Mouse (Mus musculus) retina, adult 2 months (tissue): Measurements from ENCODE around the gene Gsto2.
A peak's percentile ranks its signal among the peaks of the same experiment; 100 is the strongest.

Source experiments
- DNase-seq: peaks from one replicate; pipeline ENCODE4 v3.0.0-alpha.2; 2012; ENCODE audit warnings: low read depth, low spot score

The Gsto2 gene

DNA sequence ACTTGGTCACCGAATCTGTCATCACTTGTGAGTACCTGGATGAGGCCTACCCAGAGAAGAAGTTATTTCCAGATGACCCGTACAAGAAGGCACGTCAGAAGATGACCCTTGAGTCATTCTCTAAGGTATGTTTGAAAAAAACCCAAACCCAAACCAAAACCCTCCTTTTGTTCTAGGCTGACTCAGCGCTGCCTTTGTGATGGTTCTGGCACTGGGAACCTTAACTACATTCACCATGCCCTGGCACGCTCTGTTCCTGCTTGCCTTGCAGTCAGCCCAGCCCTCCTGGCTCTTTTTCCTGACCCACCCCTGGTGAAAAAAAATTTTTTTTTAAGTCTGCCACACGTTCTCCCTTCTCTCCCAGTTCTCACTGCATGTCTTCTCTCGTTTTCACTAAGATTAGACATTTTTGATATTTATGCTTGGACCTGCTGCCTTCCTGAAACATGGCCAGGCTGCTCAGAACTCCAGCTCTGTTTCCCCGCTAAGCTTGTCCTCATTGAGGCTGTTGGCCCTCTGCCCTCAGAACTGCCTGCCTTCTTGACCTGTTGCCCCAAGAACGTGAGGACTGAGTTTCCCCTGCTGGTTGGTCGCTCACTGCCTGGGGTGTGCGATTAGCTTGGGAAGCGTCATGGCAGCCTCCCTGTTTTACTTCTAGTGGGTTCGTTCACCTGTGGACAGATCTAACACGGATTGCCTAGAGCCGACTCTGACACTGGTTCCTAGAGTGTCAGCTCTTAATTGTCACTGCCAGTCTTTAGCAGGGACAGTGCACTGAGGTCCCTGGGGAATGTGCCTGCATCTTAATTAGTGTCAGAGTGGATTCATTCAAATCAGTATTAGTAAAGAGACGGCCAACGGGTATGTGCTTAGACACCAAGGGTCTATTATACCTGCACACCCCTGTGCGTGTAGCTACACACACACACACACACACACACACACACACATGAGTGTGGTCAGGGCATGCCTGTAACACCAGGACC, 7.1 kb upstream of the Gsto2 start:
- no peak for DNase-seq

DNA sequence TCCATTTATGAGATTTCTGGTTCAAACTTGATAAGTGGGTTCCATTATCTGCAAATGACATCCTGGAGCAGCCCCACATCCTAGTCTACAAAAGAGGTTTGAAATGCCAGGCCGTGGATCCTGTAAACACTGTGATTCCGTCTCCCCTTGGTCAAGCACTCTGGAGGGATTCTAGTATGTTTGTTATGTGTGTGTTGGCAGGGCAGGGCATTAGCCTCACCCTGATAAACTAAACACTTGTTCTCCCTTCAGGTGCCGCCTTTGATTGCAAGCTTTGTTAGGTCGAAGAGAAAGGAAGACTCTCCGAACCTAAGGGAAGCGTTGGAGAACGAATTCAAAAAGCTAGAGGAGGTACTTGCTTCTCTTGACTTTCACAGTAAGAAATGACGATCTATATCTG, 6.2 kb upstream of the Gsto2 start:
- DNase-seq, result no peak

DNA sequence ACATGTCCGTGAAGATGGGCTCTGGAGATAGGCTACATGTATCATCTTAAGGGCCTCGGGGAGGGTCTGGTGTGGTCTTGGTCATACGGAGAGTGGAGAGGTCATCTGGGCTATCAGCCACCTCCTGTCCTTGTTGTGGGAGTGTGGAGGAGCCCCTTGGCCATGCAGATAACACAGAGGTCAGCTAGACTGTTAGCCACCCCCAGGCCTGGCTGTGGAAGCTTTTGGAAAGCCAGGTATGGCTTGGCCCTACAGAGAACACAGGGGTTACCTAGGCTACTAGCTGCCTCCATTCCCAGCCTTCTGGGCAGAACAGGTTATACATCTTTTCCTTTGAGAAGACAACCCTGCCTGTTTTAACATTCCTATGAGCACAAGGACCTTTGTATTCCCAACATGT, 2.8 kb upstream of the Gsto2 start:
- DNase-seq, result no peak

DNA sequence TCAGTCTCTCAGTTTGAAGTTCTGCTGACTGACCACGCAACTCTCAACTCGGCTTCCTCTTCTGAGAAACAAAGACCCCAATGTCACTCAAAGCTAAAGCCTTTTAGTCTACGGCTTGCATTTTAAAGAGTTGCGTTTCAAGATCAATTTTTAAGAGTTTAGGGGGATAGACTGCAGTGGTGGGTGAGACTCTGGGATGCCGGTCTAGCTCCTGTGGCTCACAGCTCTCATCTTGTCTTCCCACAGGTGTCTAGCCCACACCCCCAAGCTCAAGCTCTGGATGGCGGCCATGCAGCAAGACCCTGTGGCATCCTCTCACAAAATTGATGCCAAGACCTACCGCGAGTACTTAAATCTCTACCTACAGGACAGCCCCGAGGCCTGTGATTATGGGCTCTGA, 1.3 kb upstream of the Gsto2 start:
- DNase-seq, result no peak

DNA sequence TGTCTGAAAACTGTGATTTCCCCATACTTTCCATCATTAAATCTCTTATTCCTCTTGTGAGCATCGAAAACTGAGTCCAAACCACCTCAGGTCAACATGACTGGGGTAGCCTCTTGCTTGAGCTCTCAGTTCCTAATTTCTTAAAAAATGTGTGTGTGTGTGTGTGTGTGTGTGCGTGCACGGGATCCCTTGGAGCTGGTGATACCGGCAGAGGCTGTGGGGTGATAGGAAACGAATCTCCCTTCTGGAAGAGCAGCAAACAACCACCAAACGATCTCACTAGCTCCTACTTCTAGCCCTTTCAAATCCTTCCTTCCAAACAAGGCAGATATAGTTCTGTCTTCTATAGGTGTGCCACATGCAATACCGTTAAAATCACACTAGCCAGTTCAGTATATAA, 613 bp upstream of the Gsto2 start:
- no peak for DNase-seq

DNA sequence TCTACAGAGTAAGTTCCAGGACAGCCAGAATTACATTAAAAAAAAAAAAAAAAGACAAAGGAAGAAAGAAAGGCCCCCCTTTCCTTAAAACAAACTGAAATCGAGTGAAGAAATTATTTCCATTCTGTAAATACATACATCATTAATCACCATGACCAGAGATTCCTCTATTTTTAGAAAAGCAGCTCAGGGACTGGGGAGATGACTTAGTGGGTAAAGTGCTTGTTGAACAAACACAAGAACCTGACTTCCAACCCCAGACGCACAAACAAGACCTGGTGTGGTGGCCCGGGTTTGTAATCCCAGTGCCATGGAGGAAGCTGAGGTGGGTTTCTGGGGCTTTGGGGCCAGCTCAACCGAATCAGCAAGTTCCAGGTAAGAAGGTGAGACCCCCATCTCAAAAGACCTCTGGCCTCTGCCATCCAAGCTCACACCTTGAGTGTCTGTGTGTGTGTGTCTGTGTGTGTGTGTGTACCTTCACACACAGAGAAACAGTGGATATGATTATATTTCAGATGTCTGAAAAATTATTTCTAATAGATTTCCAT, 2.4 kb downstream of the Gsto2 start:
- no peak for DNase-seq

DNA sequence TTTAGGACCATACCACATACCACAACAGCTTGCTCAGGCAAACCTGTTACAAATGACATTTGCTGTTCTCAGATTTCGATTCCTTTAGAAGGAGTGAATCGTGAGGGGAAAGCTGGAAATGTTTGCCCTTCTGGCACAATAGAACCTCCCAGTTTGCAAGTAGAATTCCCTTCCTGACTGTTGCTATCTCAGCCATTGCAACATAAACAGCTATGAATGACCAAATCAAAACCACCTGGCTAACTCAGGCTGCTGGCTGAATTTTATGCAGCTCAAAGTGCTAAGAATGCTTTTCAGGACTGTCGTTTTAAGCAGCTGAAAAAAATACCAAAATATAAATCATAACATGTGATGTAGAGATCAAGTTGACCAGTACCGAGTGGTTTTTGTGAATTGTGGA, 3.6 kb downstream of the Gsto2 start:
- DNase-seq, result no peak

DNA sequence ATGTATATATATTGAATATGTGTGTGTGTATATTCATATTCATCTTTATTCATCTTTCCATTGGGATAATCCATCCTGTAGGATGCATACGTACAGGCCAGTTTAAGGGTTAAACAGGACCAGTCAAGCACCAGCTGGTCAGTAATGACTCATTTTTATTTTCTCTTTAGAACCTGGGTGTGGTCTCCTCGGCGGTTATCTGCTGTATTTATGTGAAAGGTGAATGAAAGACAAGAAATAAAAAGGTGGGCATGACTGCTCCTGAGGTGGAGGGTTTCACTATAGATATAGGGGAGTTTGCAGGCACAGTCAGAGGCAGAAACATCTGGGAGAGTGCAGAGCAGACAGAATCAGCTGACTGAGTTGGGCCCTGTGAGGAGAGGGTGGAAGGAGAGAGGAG, 4.2 kb downstream of the Gsto2 start:
- DNase-seq, result no peak

DNA sequence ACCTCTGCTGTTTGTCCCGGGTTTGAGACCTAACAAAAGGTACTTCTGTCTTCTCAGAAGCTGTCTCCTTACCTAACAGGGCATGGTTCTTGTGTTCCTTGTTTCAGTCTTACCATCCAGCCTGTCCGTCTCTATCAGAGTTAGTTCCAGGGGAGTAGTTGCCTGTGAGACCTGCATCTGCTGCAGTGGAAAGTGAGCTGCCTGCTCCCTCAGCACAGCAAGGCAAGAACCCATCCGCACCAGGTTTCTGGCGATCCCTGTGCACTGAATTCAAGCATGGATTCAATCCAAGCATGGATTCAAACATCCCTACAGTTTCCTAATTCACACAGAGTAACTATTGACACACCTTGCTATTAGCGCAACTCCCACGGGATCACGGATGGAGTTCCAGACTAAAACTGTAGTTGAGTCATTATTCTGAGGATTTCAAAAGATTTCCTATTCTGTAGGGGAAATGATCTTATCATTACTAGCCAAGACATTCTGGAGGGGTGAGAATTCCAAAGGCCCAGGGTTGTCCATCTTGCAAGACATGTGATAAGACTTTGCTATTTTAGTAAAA, 4.8 kb downstream of the Gsto2 start:
- DNase-seq, result no peak

DNA sequence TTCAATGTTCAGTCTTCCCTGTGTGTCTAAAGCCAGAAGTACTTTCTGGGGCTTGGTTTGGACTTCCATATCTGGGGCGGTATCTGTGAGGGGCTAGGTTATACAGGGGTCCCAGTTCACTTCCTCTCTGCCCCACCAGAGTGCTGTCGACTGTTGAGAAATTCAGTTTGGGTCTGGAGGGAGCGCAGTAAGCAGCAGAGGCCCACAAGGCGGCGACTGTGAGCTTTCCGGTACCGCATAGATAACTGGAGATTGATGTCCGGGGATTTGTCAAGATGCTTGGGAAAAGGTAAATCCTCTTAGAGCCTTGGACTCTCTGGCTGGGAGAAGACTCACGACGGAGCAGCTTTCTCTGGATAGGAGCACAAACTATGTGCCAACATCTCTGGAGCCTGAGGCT, 6.2 kb downstream of the Gsto2 start:
- DNase-seq, result no peak

DNA sequence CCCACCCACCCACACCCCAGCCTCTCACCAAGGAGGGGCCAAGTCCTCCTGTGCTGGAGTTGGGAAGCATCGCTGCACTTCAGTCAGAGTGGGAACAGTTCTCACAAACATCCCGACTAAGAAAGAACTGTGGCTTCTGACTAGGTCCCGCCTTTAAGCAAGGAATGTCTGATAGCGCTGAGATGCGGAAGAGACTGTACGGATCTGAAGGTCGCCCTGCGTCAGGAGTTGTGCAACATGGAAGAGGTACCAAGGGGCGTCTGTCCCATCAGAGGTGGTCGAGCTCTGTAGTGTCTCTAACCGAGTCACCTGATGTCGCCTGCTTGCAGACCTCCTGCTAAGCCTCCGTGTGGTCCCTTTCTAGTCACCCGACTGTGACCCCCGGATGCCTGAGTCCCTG, 10.9 kb downstream of the Gsto2 start:
- no peak for DNase-seq

DNA sequence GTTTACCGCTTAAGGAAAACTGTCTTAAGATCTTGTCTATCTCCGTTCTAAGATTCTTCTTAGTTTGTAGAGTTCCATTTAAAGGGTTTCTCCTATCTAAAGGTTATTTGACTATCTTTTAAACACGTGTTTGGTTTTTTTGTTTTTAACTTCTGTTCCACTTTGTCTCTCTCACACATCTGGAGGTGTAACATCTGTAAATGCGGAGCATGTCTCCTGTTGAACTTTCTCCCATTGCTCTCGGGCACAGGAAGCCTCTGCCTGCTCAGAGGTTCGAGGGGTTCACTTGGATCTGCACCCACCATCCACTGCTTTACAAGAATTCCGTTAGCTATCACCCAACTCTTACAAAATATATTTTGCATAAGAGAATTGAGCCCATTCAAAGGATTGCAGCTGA, 16.2 kb downstream of the Gsto2 start:
- no peak for DNase-seq

DNA sequence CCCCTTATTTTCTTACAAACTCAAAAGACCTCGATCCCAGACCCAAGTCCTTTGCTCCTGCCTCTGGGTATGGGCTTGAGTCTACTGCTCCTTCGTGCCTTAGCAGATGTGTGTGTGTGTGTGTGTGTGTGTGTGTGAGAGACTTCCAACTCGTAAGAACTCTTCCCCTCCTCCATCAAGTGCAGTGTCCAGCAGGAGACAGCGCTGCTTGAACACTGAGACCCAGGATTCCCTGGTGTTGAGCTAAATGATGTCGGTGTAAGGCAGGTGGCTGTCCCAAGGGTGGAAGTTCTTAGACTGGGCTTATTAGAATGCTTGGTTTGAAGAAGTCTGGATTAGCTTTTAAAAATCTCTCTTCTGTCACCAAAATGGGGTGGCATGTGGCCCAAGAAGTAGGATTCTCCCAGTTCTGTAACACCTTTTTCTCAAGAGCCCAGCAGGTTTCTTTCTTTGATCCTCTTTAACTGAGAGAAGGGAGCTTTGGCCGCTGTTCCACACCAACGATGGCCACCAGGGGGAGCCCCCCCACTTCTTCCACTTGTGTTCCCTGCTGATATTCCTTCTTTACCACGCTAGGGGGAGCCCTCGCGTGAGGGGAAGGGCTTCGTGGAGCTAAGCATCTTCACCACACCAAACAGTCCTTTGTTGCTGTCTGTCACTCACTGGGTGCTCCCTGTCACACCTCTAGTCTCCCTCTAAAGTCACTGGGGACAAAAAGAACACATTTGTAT, 17.0 kb downstream of the Gsto2 start:
- DNase-seq, result peak; percentile 78

DNA sequence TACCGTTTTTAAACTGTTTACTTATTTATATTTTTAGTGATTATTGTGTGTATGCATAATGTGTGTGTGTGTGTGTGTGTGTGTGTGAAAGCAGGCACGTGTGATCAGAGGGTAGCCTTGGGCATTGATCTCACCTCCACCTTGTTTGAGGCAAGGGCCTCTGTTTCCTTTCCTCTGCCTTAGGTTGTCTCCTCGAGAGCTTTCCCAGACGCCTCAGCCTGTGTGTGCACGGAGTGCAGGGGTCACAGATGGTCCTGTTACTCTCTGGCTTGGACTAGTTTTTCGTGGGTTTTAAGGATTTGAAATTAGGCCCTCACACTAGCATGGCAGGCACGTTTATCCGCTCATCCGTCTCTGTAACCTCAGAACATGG, 17.5 kb downstream of the Gsto2 start:
- no peak for DNase-seq

DNA sequence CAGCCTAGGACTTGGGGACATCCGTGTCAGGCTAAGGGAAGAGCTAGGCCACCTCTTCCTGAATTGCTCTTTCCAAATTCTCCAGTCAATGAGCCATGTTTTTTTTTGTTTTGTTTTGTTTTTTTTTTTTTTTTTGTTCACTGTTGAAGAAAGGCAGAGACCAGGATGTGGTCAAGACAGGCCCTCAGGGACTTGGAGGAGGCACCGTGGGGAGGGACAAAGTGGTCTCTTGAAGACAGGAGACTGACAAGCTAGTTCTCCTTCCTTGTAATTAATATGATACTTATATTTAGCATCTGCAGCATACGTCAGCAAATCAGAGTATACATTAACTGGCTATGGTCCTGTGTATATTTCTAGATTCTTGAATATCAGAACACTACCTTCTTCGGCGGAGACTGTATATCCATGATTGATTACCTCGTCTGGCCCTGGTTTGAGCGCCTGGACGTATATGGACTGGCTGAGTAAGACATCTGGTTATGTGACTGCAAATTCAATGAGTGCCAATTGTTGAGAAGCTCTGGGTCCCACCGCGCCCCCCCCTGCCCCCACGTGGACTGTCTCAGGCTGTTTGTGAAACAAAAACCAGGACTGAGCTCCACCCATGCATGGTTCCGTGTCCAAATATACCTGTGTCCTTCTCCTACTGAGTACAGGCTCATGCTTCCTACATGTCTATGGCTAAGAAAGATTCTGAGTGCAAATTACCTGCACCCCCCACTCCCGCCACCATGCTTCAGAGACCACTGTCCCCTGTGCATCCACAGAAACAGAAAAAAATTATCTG, 19.2 kb downstream of the Gsto2 start:
- no peak for DNase-seq

DNA sequence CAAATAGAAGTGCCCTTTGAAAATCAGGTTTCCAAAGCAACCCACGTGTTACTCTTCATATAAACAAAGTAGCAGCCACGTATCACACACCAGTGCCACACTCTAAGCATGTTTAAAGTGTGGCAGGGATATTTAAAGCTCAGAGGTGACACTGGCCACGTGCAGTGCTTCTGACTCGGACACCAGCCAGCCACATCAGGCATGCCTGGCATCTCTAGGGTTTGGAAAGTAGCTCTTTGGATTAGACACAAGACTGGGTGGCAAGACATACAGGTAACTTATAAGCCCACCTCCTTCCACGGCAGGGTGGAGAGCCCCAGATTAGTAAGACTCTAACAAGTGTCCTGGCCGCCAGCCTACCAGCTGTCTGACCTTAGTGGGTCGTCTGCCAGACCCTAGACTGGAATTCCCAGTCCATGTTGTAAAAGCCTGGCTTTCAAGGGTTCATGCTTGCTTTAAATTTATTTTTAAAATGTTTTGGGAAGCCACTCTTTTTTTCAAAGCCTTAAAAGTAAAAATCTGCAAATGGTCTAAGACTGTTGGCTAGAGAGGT, 19.9 kb downstream of the Gsto2 start:
- DNase-seq, result no peak

DNA sequence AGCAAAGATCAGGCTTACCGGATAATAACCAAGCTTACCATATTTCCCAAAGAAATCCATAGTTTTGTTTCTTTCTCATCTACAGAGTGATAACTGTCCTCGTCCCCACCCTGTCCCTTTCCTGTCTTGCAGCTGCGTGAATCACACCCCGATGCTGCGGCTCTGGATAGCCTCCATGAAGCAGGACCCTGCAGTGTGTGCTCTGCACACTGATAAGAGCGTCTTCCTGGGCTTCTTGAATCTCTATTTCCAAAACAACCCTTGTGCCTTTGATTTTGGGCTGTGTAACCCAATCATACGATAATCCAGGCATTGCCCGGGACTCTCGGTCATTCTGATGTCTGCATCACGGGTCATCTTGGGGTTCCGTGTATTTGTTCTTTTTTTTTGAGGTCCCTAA, 20.6 kb downstream of the Gsto2 start:
- no peak for DNase-seq

DNA sequence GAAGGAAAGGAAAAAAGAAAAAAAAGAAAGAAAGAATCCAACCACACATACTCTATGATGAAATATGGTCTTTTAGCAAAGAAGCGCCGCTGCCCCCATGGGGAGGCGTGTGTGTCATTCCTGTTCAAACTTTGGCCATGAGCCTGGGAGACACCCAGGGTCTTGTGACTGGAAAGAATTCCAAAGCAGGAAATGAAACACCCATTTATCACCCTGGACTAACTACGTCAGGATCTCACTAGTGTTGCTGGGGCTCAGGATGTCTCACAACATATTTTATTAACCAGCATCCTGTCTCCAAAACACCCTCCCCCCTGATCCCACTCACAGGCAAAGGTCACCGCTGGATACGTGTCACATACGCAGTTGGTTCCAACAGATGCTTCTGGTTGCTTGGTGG, 21.3 kb downstream of the Gsto2 start:
- DNase-seq, result no peak

DNA sequence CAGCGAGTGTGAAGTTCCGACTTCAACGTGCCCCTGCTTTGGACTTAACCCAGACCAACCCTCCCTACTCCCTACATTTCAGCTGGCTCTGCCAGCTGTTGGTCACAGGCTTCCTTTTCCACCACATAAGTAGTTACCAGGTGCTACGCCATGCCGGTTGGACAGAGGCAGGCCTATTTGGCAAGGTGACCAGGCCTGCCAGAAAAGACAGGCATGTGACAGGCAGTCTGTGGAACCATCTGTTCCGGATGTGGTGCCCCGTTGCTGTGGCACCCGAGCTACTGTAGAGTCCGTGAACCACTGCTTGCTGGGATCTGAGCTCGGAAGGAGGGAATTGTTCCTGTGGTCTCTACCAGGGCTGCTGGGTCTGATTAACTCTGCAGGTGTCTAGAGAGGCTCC, 22.1 kb downstream of the Gsto2 start:
- no peak for DNase-seq

DNA sequence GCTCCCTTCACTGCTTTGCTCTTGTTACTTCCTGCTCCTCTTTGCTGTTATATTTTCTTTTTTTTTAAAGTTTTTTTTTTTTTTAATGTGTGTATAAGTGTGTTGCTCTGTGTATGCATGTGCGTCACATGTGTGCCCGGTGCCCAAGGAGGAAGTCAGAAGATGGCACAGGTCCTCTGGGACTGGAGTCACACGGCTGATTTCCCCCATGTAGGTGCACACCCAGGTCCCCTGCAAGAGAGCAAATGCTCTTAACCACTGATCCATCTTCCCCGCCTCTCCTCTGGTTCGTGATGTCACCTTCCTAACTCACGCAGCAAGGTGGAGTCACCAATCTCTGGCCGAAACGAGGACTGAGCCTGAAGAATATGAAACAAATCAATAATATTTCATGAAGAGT, 22.7 kb downstream of the Gsto2 start:
- no peak for DNase-seq

DNA sequence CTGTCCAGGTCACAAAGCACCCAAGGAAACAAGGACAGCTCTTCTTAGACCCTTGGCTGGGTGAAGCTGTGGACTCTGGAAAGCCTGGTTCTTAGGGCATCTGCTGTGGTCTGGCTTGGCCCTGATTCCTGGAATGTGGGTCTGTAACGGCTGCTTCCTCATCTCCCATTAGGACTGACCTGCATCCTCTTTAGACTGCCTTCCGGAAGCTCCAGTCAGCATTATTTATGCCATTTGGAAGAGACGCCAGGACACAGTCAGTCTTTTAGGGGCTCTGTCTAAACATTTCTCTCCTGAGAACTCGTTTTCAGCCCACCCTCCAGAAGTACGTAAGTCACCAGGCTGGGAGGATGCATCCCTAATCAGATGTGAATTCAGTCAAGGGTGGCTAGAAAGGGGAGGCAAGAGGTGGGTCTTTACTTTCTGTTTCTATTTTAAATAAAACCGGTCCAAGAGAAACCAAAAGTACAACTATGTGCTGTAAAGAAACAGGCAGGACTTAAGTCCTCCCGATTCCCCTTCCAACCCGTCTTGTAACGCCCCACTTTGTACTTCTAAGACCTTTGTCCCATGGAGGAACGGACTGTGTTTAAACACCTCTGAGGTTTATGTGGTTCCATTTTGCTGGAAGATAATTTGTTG, 25.3 kb downstream of the Gsto2 start:
- no peak for DNase-seq
